Mouse (Mus musculus): ENCODE measurements around the gene Neurl3.

DNA sequence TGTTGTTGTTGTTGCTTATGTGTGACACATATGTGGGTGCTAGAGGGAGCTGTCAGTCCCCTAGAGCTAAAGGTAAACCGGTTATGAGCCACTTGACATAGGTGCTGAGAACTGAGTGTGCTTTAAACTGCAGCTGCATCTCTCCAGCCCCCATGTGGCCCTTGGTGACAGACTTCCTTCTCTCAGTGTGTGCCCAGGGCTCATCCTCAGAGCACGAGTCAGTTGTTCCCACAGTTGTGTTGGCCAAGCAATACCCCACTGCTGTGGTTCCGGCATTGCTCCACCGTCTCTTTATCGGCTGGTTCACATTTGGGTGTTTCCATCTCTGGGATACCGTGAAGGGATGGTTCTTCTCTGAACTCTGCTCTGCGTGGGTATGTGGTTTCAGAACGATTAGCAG is 17.2 kb downstream of the Neurl3 start:
- no peak for TF ChIP-seq CTCF (IDR thresholded peaks at IDR 0.05; ENCODE audit: borderline replicate concordance, extremely low read depth, insufficient read depth, insufficient read length)
- TF ChIP-seq POLR2A (IDR thresholded peaks at IDR 0.05; ENCODE audit: borderline replicate concordance, extremely low read depth, insufficient read depth, insufficient read length, poor library complexity, severe bottlenecking), result no peak
